Mouse (Mus musculus): ENCODE data around the gene Aldh8a1. TPM values are rescaled to one million over a fixed set of nuclear protein-coding genes. Genes with fewer than 3 reads are reported as not detected.

Aldh8a1 gene
- polyA plus RNA-seq, 1 experiment: 0.06 TPM

DNA sequence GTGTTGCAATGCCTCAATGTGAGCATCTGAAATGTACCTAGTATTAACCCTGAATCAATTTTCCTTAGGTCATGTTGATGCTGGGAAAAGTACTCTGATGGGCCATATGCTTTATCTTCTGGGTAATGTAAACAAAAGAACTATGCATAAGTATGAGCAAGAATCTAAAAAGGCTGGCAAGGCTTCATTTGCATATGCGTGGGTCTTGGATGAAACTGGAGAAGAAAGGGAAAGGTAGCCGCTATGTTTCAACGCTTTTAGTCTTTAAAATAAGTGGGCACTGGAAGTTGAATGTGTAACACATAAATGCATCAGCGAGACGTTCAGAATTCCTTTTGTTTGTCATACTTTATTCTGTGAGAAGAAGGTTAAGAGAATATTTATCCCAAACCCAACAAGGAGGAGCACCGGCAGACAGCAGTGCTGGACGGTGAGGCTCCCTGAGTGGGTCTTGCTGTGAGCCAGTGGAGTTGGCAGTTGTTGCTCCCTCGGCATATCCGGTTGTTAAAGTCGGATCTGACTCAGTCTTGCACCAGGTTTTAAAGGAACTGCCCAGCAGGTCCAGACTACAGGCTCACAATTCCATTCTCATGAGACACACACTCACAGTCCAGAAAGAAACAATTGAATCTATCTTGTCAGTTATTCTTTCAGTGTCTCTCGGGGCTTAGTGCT lies 34.6 kb upstream of the Aldh8a1 start:
- H3K4me1 ChIP-seq (ENCODE audit: control insufficient read depth, insufficient read depth, insufficient read length): no peaks in the 10 kb centered on the region
- no peaks in the 10 kb centered on the region for H3K27me3 ChIP-seq (ENCODE audit: control insufficient read depth, insufficient read depth, low read length)
- H3K27ac ChIP-seq (ENCODE audit: insufficient read depth, low read length): no peak overlapping the region
- H3K36me3 ChIP-seq (ENCODE audit: control insufficient read depth, insufficient read depth, low read length): peaks cover 25% of the 10 kb centered on the region
- H3K4me3 ChIP-seq (ENCODE audit: extremely low read depth, insufficient read depth, insufficient read length): no peak overlapping the region
- DNase-seq (ENCODE audit: low read depth in 1 of 2, low spot score in 2 of 2): no peak
- 94% methylated on average over 11 of the region's 11 CpGs for WGBS
- TF ChIP-seq CTCF (IDR thresholded peaks at IDR 0.05; ENCODE audit: extremely low read depth, insufficient read depth, insufficient read length, insufficient replicate concordance) (no peak), POLR2A (IDR thresholded peaks at IDR 0.05; ENCODE audit: low read depth, low read length) (no peak)

DNA sequence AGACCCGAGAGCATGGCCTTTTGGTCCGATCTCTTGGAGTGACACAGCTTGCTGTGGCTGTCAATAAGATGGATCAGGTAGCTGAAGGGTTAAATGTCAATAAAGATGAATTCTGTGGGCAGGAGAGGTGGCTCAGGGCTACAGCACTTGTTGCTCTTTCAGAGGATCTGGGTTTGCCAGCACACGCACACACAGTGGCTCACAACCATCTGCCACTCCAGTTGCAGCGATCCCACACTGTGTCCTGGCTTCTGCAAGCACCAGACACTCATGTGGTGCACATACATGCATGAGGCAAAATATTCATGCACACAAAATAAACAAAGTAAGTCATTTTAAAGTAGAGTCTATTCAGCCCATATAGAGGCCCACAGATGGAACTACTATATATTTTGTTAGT lies 29.8 kb upstream of the Aldh8a1 start:
- TF ChIP-seq CTCF (IDR thresholded peaks at IDR 0.05; ENCODE audit: extremely low read depth, insufficient read depth, insufficient read length, insufficient replicate concordance): no peak
- TF ChIP-seq POLR2A (IDR thresholded peaks at IDR 0.05; ENCODE audit: low read depth, low read length): no peak
- H3K27ac ChIP-seq (ENCODE audit: insufficient read depth, low read length): no peak overlapping the region
- 95% methylated on average over 4 of the region's 4 CpGs for WGBS
- H3K36me3 ChIP-seq (ENCODE audit: control insufficient read depth, insufficient read depth, low read length): peaks cover 26% of the 10 kb centered on the region
- H3K4me1 ChIP-seq (ENCODE audit: control insufficient read depth, insufficient read depth, insufficient read length): no peaks in the 10 kb centered on the region
- DNase-seq (ENCODE audit: low read depth in 1 of 2, low spot score in 2 of 2): no peak
- H3K4me3 ChIP-seq (ENCODE audit: extremely low read depth, insufficient read depth, insufficient read length): no peak overlapping the region
- H3K27me3 ChIP-seq (ENCODE audit: control insufficient read depth, insufficient read depth, low read length): no peaks in the 10 kb centered on the region

DNA sequence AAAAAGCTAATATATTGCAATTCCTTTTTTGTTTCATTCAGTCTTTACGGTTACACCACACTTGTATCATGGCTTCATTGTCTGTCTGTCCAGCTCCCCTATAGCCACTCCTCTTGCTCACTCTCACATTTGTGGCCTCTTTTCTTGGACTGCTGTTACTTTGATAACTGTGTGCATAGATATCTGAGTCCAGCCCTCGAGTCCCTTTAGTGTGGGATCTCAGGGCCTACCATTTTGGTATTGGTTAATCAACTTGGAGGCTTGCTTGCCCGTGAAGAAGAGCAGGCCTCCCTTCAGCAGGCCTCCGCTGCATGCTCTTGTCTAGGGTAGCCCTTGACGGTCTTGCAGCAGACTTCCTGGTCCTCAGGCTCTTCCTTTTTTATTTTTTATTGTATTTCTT lies 27.6 kb upstream of the Aldh8a1 start:
- DNase-seq (ENCODE audit: low read depth in 1 of 2, low spot score in 2 of 2): no peak
- 94% methylated on average over 5 of the region's 5 CpGs for WGBS
- Histone ChIP-seq H3K4me3 (ENCODE audit: extremely low read depth, insufficient read depth, insufficient read length) (no peak overlapping the region), H3K4me1 (ENCODE audit: control insufficient read depth, insufficient read depth, insufficient read length) (no peaks in the 10 kb centered on the region), H3K36me3 (ENCODE audit: control insufficient read depth, insufficient read depth, low read length) (peaks cover 21% of the 10 kb centered on the region), H3K27me3 (ENCODE audit: control insufficient read depth, insufficient read depth, low read length) (no peaks in the 10 kb centered on the region), H3K27ac (ENCODE audit: insufficient read depth, low read length) (no peak overlapping the region)
- TF ChIP-seq POLR2A (IDR thresholded peaks at IDR 0.05; ENCODE audit: low read depth, low read length) (no peak), CTCF (IDR thresholded peaks at IDR 0.05; ENCODE audit: extremely low read depth, insufficient read depth, insufficient read length, insufficient replicate concordance) (no peak)

DNA sequence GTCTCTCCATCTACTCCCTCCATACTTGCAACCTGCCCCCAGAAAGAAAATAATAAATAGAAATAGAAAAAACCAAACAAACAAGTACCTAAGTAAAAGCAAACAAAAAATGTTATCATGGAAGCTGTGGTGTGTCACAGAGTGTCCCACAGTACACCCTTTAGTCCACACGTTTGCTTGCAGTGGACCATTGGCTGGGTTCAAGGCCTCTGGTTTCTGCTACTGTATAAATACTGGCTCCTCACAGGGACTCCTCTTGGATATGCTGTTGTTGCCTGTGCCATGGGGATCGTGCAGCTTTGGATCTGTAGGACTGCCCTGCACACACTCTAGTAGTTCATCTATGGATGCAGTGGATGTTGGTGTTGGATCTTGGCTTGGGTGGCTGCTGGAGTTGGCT lies 27.1 kb upstream of the Aldh8a1 start:
- Histone ChIP-seq H3K27ac (ENCODE audit: insufficient read depth, low read length) (no peak overlapping the region), H3K36me3 (ENCODE audit: control insufficient read depth, insufficient read depth, low read length) (peaks cover 20% of the 10 kb centered on the region), H3K27me3 (ENCODE audit: control insufficient read depth, insufficient read depth, low read length) (no peaks in the 10 kb centered on the region), H3K4me1 (ENCODE audit: control insufficient read depth, insufficient read depth, insufficient read length) (no peaks in the 10 kb centered on the region), H3K4me3 (ENCODE audit: extremely low read depth, insufficient read depth, insufficient read length) (no peak overlapping the region)
- 96% methylated on average over 2 of the region's 2 CpGs for WGBS
- DNase-seq (ENCODE audit: low read depth in 1 of 2, low spot score in 2 of 2): no peak
- TF ChIP-seq POLR2A (IDR thresholded peaks at IDR 0.05; ENCODE audit: low read depth, low read length) (no peak), CTCF (IDR thresholded peaks at IDR 0.05; ENCODE audit: extremely low read depth, insufficient read depth, insufficient read length, insufficient replicate concordance) (no peak)

DNA sequence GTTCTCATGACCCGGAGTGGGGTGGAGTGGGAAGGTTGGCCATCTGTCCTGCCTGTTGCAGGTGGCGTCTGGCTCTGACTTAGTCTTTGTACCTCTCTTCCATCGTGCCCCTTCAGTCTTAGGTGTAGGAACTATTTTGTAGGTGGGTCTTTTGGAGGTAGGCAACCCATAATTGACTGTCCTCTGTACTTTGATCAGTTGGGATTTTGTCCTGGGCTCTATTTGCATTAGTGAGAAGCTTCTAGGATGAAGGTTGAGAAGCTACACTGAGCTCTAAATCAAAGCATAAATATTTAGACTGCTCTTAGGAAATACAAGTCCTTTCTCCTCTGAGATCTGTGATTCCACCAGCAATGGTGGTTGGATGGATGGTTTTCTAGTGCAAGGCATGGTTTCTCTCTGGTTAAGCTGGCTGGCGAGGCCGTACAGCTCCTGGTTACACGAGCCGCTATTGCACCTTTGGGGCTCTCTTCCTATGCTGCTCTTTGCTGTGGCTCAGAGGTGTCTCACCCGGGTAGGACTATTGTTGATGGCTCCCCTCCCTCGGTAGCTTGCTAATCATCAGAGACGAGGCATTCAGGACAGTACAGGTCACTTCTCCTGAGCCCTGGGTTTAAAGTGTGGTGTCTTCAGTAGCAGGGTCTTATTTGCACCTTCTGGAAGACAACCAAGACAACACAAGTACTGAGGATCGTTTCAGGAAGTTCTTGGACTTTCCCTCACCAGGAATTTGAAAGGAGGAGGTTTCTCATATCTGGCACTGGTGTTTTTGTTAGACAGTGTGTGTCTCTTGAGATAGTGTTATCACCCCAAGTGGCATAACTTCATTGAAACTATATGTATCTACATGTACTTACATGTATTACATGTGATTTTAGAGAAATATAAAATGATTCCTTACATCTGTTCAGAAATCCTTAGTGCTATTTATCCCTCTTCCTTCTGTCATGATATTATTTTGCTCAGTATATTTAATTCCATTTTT lies 26.3 kb upstream of the Aldh8a1 start:
- Histone ChIP-seq H3K27me3 (ENCODE audit: control insufficient read depth, insufficient read depth, low read length) (no peaks in the 10 kb centered on the region), H3K27ac (ENCODE audit: insufficient read depth, low read length) (no peak overlapping the region), H3K4me1 (ENCODE audit: control insufficient read depth, insufficient read depth, insufficient read length) (no peaks in the 10 kb centered on the region), H3K36me3 (ENCODE audit: control insufficient read depth, insufficient read depth, low read length) (peaks cover 16% of the 10 kb centered on the region), H3K4me3 (ENCODE audit: extremely low read depth, insufficient read depth, insufficient read length) (no peak overlapping the region)
- DNase-seq (ENCODE audit: low read depth in 1 of 2, low spot score in 2 of 2): no peak
- 92% methylated on average over 11 of the region's 11 CpGs for WGBS
- TF ChIP-seq CTCF (IDR thresholded peaks at IDR 0.05; ENCODE audit: extremely low read depth, insufficient read depth, insufficient read length, insufficient replicate concordance) (no peak), POLR2A (IDR thresholded peaks at IDR 0.05; ENCODE audit: low read depth, low read length) (no peak)

DNA sequence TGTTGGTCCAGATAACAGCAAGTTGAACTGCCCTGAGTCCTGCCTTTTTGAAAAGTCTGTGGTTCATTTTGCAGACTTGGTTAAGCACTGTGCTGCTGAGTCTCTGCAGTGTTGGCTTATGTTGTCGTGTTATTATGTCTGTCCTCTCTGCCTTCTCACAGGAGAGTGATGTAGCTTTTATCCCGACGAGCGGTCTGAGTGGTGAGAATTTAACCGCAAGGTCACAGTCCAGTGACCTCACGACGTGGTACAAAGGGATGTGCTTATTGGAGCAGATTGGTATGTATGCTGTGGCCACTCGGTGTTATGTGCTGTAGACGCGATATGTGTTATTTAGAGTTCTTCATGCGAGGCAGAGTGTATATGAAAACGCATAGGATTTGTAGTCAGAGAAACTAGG lies 25.3 kb upstream of the Aldh8a1 start:
- H3K27ac ChIP-seq (ENCODE audit: insufficient read depth, low read length): no peak overlapping the region
- no peak overlapping the region for H3K4me3 ChIP-seq (ENCODE audit: extremely low read depth, insufficient read depth, insufficient read length)
- whole genome bisulfite sequencing: 87% methylated on average over 12 of the region's 12 CpGs
- no peak for DNase-seq (ENCODE audit: low read depth in 1 of 2, low spot score in 2 of 2)
- H3K4me1 ChIP-seq (ENCODE audit: control insufficient read depth, insufficient read depth, insufficient read length): no peaks in the 10 kb centered on the region
- TF ChIP-seq CTCF (IDR thresholded peaks at IDR 0.05; ENCODE audit: extremely low read depth, insufficient read depth, insufficient read length, insufficient replicate concordance): no peak
- no peak for TF ChIP-seq POLR2A (IDR thresholded peaks at IDR 0.05; ENCODE audit: low read depth, low read length)
- no peaks in the 10 kb centered on the region for H3K27me3 ChIP-seq (ENCODE audit: control insufficient read depth, insufficient read depth, low read length)
- peaks cover 22% of the 10 kb centered on the region for H3K36me3 ChIP-seq (ENCODE audit: control insufficient read depth, insufficient read depth, low read length)
